Mouse (Mus musculus): Measurements from ENCODE around the gene Tmem132a. TPM values are rescaled to one million over a fixed set of nuclear protein-coding genes. Genes with fewer than 3 reads are reported as not detected.

Gene Tmem132a
- polyA plus RNA-seq (2015; fragmentation: Nextera tagmentation; extraction: Ambion mirVana) = 106 and 111 TPM in 2 replicates

GRCm38 (mm10) chr19:10869886-10870527, at the start of gene Tmem132a:
Gene Tmem132a, minus strand, starts transcription at chr19:10869940.
- Histone ChIP-seq H3K4me1 (peaks cover 34% of the 10 kb centered on the region), H3K36me3 (peaks cover 63% of the 10 kb centered on the region)

GRCm38 (mm10) chr19:10918321-10918991, 48.7 kb upstream of the Tmem132a start:
- H3K27ac ChIP-seq = no peak overlapping the region
- 85% methylated on average over 10 of the region's 10 CpGs for WGBS
- H3K9ac ChIP-seq = no peak overlapping the region
- H3K36me3 ChIP-seq = no peaks in the 10 kb centered on the region
- H3K4me1 ChIP-seq = no peaks in the 10 kb centered on the region
- no peak overlapping the region for H3K4me3 ChIP-seq
- H3K4me2 ChIP-seq (replicated peaks) = no peak overlapping the region
- 0 out of 2 replicates have a peak, but pooled peaks cover 5% of the 10 kb centered on the region for H3K27me3 ChIP-seq
- no peak for ATAC-seq (ENCODE audit: low FRiP score, low read depth)
- H3K9me3 ChIP-seq = no peaks in the 10 kb centered on the region

More at GRCm38 (mm10) chr19:10869886-10870527, at the start of gene Tmem132a:
- Histone ChIP-seq H3K9ac (peak within 1 kb of the TSS; percentile 92), H3K4me2 (replicated peaks) (peak within 1 kb of the TSS; percentile 91), H3K9me3 (no peaks in the 10 kb centered on the region), H3K27me3 (no peaks in the 10 kb centered on the region), H3K4me3 (peak within 1 kb of the TSS; percentile 84), H3K27ac (peak within 1 kb of the TSS; percentile 90)
- WGBS = 4% methylated on average over 8 of the region's 8 CpGs
- peak; percentile 46 for ATAC-seq (ENCODE audit: low FRiP score, low read depth)

DNA sequence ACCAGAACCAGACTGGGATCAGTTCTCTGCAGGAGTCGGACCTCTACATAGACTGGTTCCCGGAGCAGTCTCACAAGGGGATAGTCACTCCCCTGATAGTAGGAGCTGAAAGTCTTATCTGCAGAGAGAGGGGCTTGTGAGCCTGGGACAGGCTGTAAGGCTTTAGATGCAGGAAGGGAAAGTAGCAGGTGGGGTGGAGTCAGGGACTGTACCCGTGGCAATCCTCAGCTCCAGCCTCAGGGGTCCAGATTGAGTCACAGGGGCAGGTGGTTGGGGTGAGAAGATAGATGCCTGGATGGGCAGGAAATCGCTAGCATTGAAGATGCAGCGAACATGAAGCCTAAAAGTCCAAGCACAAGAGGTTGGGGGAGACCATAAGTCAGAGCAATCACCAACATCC, 46.8 kb upstream of the Tmem132a start:
- H3K4me3 ChIP-seq = no peak overlapping the region
- H3K27me3 ChIP-seq = 0 out of 2 replicates have a peak, but pooled peaks cover 5% of the 10 kb centered on the region
- H3K9me3 ChIP-seq = no peaks in the 10 kb centered on the region
- H3K4me2 ChIP-seq (replicated peaks) = no peak overlapping the region
- H3K27ac ChIP-seq = no peak overlapping the region
- no peaks in the 10 kb centered on the region for H3K4me1 ChIP-seq
- H3K9ac ChIP-seq = no peak overlapping the region; the same call in 1 of the 2 replicates
- 59% methylated on average over 5 of the region's 5 CpGs for WGBS
- no peak for ATAC-seq (ENCODE audit: low FRiP score, low read depth)
- H3K36me3 ChIP-seq = no peaks in the 10 kb centered on the region

- no peaks in the 10 kb centered on the region for H3K9me3 ChIP-seq
- H3K27ac ChIP-seq = no peak overlapping the region
- H3K4me1 ChIP-seq = peaks cover 4% of the 10 kb centered on the region; the same call in 1 of the 2 replicates
- no peaks in the 10 kb centered on the region for H3K36me3 ChIP-seq
- 0 out of 2 replicates have a peak, but pooled peaks cover 5% of the 10 kb centered on the region for H3K27me3 ChIP-seq
- H3K4me3 ChIP-seq = no peak overlapping the region
- ATAC-seq (ENCODE audit: low FRiP score, low read depth) = no peak
- 75% methylated on average over 2 of the region's 2 CpGs for WGBS
- no peak overlapping the region for H3K4me2 ChIP-seq (replicated peaks)
- H3K9ac ChIP-seq = no peak overlapping the region
Measured at GRCm38 (mm10) chr19:10914870-10915269, 45.1 kb upstream of the Tmem132a start.

GRCm38 (mm10) chr19:10914291-10914690, 44.6 kb upstream of the Tmem132a start:
- Histone ChIP-seq H3K36me3 (no peaks in the 10 kb centered on the region), H3K9ac (no peak overlapping the region), H3K27me3 (0 out of 2 replicates have a peak, but pooled peaks cover 5% of the 10 kb centered on the region), H3K4me3 (no peak overlapping the region), H3K4me1 (peaks cover 8% of the 10 kb centered on the region; the same call in 1 of the 2 replicates), H3K27ac (no peak overlapping the region), H3K4me2 (replicated peaks) (no peak overlapping the region), H3K9me3 (no peaks in the 10 kb centered on the region)
- no peak for ATAC-seq (ENCODE audit: low FRiP score, low read depth)
- WGBS = 62% methylated on average over 7 of the region's 7 CpGs

- peak; percentile 82 for ATAC-seq (ENCODE audit: low FRiP score, low read depth)
- no peaks in the 10 kb centered on the region for H3K27me3 ChIP-seq
- 0 out of 2 replicates have a peak overlapping the region, but pooled peaks have one; percentile 19 for H3K9ac ChIP-seq
- peak overlapping the region; percentile 83 for H3K27ac ChIP-seq
- H3K9me3 ChIP-seq = no peaks in the 10 kb centered on the region
- no peak overlapping the region for H3K4me3 ChIP-seq
- 0 out of 2 replicates have a peak overlapping the region, but pooled peaks have one; percentile 7 for H3K4me2 ChIP-seq (replicated peaks)
- H3K36me3 ChIP-seq = peaks cover 41% of the 10 kb centered on the region
- 62% methylated on average over 6 of the region's 6 CpGs for WGBS
- peaks cover 26% of the 10 kb centered on the region for H3K4me1 ChIP-seq
Measured at GRCm38 (mm10) chr19:10909087-10909721, 39.5 kb upstream of the Tmem132a start.

DNA sequence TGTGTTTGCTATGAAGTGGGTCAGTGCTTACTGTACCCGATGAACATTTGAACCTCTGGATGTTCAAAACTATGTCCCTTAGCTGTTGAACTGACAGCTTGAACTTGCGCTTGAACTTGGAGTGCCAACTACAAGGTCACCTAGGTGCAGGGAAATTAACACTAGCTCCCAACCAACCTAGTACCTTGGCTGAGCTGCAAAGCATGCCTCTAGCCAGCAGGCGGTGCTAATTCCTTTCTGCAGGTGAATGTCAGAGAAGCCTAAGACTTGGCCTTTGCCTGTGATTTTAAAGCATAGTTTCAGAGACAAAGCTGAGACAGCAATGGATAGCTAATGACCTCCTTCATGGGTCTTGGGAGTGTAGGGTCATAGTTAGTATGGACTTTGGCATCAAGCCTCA, 38.2 kb upstream of the Tmem132a start:
- no peak overlapping the region for H3K9ac ChIP-seq
- ATAC-seq (ENCODE audit: low FRiP score, low read depth) = no peak
- no peaks in the 10 kb centered on the region for H3K9me3 ChIP-seq
- peaks cover 26% of the 10 kb centered on the region for H3K4me1 ChIP-seq
- no peaks in the 10 kb centered on the region for H3K27me3 ChIP-seq
- H3K4me3 ChIP-seq = no peak overlapping the region
- peaks cover 54% of the 10 kb centered on the region for H3K36me3 ChIP-seq
- no peak overlapping the region for H3K4me2 ChIP-seq (replicated peaks)
- H3K27ac ChIP-seq = no peak overlapping the region
- 61% methylated on average over 3 of the region's 3 CpGs for whole genome bisulfite sequencing

- Histone ChIP-seq H3K4me2 (replicated peaks) (0 out of 2 replicates have a peak overlapping the region, but pooled peaks have one; percentile 1), H3K9ac (no peak overlapping the region), H3K4me3 (no peak overlapping the region), H3K9me3 (no peaks in the 10 kb centered on the region), H3K27ac (peak overlapping the region; percentile 70; the same call in 1 of the 2 replicates), H3K4me1 (peaks cover 26% of the 10 kb centered on the region), H3K27me3 (no peaks in the 10 kb centered on the region), H3K36me3 (peaks cover 76% of the 10 kb centered on the region)
- no peak for ATAC-seq (ENCODE audit: low FRiP score, low read depth)
- 72% methylated on average over 5 of the region's 5 CpGs for WGBS
Measured at GRCm38 (mm10) chr19:10905728-10906000, 35.9 kb upstream of the Tmem132a start.

- Histone ChIP-seq H3K27me3 (no peaks in the 10 kb centered on the region), H3K9ac (no peak overlapping the region), H3K4me2 (replicated peaks) (0 out of 2 replicates have a peak overlapping the region, but pooled peaks have one; percentile 1), H3K36me3 (peaks cover 81% of the 10 kb centered on the region), H3K27ac (peak overlapping the region; percentile 70; the same call in 1 of the 2 replicates), H3K4me3 (no peak overlapping the region), H3K9me3 (no peaks in the 10 kb centered on the region), H3K4me1 (peaks cover 22% of the 10 kb centered on the region)
- WGBS = 49% methylated on average over 7 of the region's 7 CpGs
- peak; percentile 71 for ATAC-seq (ENCODE audit: low FRiP score, low read depth)
Measured at GRCm38 (mm10) chr19:10904927-10905727, 35.4 kb upstream of the Tmem132a start.

GRCm38 (mm10) chr19:10904512-10904911, 34.8 kb upstream of the Tmem132a start:
- 90% methylated on average over 5 of the region's 5 CpGs for WGBS
- H3K36me3 ChIP-seq = peaks cover 87% of the 10 kb centered on the region
- H3K27me3 ChIP-seq = no peaks in the 10 kb centered on the region
- peaks cover 20% of the 10 kb centered on the region for H3K4me1 ChIP-seq
- no peak for ATAC-seq (ENCODE audit: low FRiP score, low read depth)
- no peak overlapping the region for H3K4me2 ChIP-seq (replicated peaks)
- H3K4me3 ChIP-seq = no peak overlapping the region
- H3K9ac ChIP-seq = no peak overlapping the region
- H3K9me3 ChIP-seq = no peaks in the 10 kb centered on the region
- peak overlapping the region; percentile 39; the same call in 1 of the 2 replicates for H3K27ac ChIP-seq

- H3K27me3 ChIP-seq = no peaks in the 10 kb centered on the region
- 94% methylated on average over 5 of the region's 5 CpGs for WGBS
- H3K27ac ChIP-seq = no peak overlapping the region
- no peaks in the 10 kb centered on the region for H3K9me3 ChIP-seq
- no peak overlapping the region for H3K4me3 ChIP-seq
- peaks cover 88% of the 10 kb centered on the region for H3K36me3 ChIP-seq
- H3K9ac ChIP-seq = no peak overlapping the region
- ATAC-seq (ENCODE audit: low FRiP score, low read depth) = no peak
- H3K4me1 ChIP-seq = peaks cover 21% of the 10 kb centered on the region
- no peak overlapping the region for H3K4me2 ChIP-seq (replicated peaks)
Measured at GRCm38 (mm10) chr19:10901046-10901445, 31.3 kb upstream of the Tmem132a start.

All from limb, embryonic 13.5 days (tissue).